8 mouse cellular contexts compared by ENCODE assay signal in genomic region chr2:92491950-92492501, GRCm38 (mm10). TPM values are rescaled to one million over a fixed set of nuclear protein-coding genes. Genes with fewer than 3 reads are reported as not detected.
DNase-seq lines count a peak whose midpoint lies in the region; ATAC-seq lines count a peak whose summit lies in the region.

No protein-coding gene starts in this region.

- peaks cover 29% of the 10 kb centered on the region for H3K4me1 ChIP-seq in hindbrain, embryonic 16.5 days (ENCODE audit: control insufficient read depth, insufficient read depth, low read depth, low read length)
- peaks cover 17% of the 10 kb centered on the region for H3K4me1 ChIP-seq in hindbrain, embryonic 14.5 days (replicated peaks; ENCODE audit: control insufficient read depth, insufficient read depth, low read length)
- H3K4me1 ChIP-seq in lung, embryonic 15.5 days: peaks cover 27% of the 10 kb centered on the region

- H3K36me3 ChIP-seq in hindbrain, embryonic 16.5 days (ENCODE audit: control insufficient read depth, insufficient read depth, low read length): no peaks in the 10 kb centered on the region
- H3K36me3 ChIP-seq in hindbrain, embryonic 14.5 days (replicated peaks; ENCODE audit: control insufficient read depth, insufficient read depth): no peaks in the 10 kb centered on the region
- H3K36me3 ChIP-seq in lung, embryonic 15.5 days: no peaks in the 10 kb centered on the region

- H3K9ac ChIP-seq in hindbrain, embryonic 16.5 days (ENCODE audit: low read depth, low read length): no peak overlapping the region
- H3K9ac ChIP-seq in hindbrain, embryonic 14.5 days: no peak overlapping the region
- no peak overlapping the region for H3K9ac ChIP-seq in lung, embryonic 15.5 days

- no peaks in the 10 kb centered on the region for H3K9me3 ChIP-seq in hindbrain, embryonic 16.5 days (ENCODE audit: control insufficient read depth, low read length)
- H3K9me3 ChIP-seq in hindbrain, embryonic 14.5 days (ENCODE audit: control insufficient read depth, low read length): no peaks in the 10 kb centered on the region
- H3K9me3 ChIP-seq in lung, embryonic 15.5 days: no peaks in the 10 kb centered on the region

- H3K27ac ChIP-seq in hindbrain, embryonic 16.5 days (ENCODE audit: low read depth, low read length): peak overlapping the region; percentile 23; the same call in 1 of the 2 replicates
- H3K27ac ChIP-seq in hindbrain, embryonic 14.5 days: no peak overlapping the region
- H3K27ac ChIP-seq in lung, embryonic 15.5 days: peak overlapping the region; percentile 22; the same call in 1 of the 2 replicates

- intact Hi-C loops in heart, postnatal 10 days (cut with DNase I): no loop called here

- no peak overlapping the region for H3K4me2 ChIP-seq in hindbrain, embryonic 16.5 days (ENCODE audit: low read length)
- no peak overlapping the region for H3K4me2 ChIP-seq in hindbrain, embryonic 14.5 days (replicated peaks)
- H3K4me2 ChIP-seq in lung, embryonic 15.5 days: no peak overlapping the region

- no peak for DNase-seq in hindbrain, embryonic 14.5 days (ENCODE audit: low spot score)
- peak; percentile 87 for DNase-seq in NIH3T3 (ENCODE audit: low read depth)
- DNase-seq in heart, postnatal 10 days: peak; percentile 61 to 62
- no peak for DNase-seq in spleen, postnatal 36 days (ENCODE audit: low spot score in 2 of 2)
- DNase-seq in spleen, adult 12 weeks (ENCODE audit: low spot score): no peak

- no peak overlapping the region for H3K4me3 ChIP-seq in hindbrain, embryonic 16.5 days (ENCODE audit: low read length)
- H3K4me3 ChIP-seq in hindbrain, embryonic 14.5 days (replicated peaks; ENCODE audit: low read length): no peak overlapping the region
- no peak overlapping the region for H3K4me3 ChIP-seq in lung, embryonic 15.5 days

- WGBS in hindbrain, embryonic 16.5 days: 56% methylated on average over 12 of the region's 12 CpGs
- WGBS in hindbrain, embryonic 14.5 days: 61% methylated on average over 12 of the region's 12 CpGs
- WGBS in lung, embryonic 15.5 days: 22% methylated on average over 12 of the region's 12 CpGs

- ATAC-seq in hindbrain, embryonic 16.5 days: no peak; the same call in 1 of the 2 replicates
- ATAC-seq in hindbrain, embryonic 14.5 days (ENCODE audit: low FRiP score): no peak
- ATAC-seq in lung, embryonic 15.5 days (ENCODE audit: borderline replicate concordance, extremely low read depth, low FRiP score, low TSS enrichment): peak; percentile 90
- no peak for ATAC-seq in granulocyte monocyte progenitor cell, adult 5-6 weeks (replicated peaks; ENCODE audit: poor library complexity, severe bottlenecking)

- H3K27me3 ChIP-seq in hindbrain, embryonic 16.5 days (replicated peaks; ENCODE audit: control insufficient read depth, insufficient read depth, low read length): no peaks in the 10 kb centered on the region
- H3K27me3 ChIP-seq in hindbrain, embryonic 14.5 days (ENCODE audit: control insufficient read depth, insufficient read depth, low read length): no peaks in the 10 kb centered on the region
- no peaks in the 10 kb centered on the region for H3K27me3 ChIP-seq in lung, embryonic 15.5 days

RNA-seq across cellular contexts. Expression of gene Slc35c1, which starts 31.7 kb away (rescaled TPM):
- polyA plus RNA-seq in hindbrain, embryonic 16.5 days (2015; fragmentation: Nextera tagmentation; extraction: Ambion mirVana): 18.9 and 20.7 TPM in 2 replicates
- 15.4 and 17.1 TPM in 2 replicates for polyA plus RNA-seq in hindbrain, embryonic 14.5 days (2014; fragmentation: Nextera tagmentation; extraction: Ambion mirVana)
- total RNA-seq in heart, postnatal 10 days (2021): 1 to 10 TPM; 6.7 to 6.9 TPM
- polyA plus RNA-seq in lung, embryonic 15.5 days (2015; fragmentation: Nextera tagmentation; extraction: Ambion mirVana): 15.6 and 16.7 TPM in 2 replicates
- total RNA-seq in granulocyte monocyte progenitor cell, adult 5-6 weeks (2014; fragmentation: Nextera tagmentation): 84.7 and 86.6 TPM in 2 replicates
- total RNA-seq in granulocyte monocyte progenitor cell, adult 5-6 weeks (2017): 23.4 and 23.8 TPM in 2 replicates

RNA-seq across cellular contexts. Expression of gene Cry2, which starts 58.2 kb away (rescaled TPM):
- 51.4 and 53.2 TPM in 2 replicates for polyA plus RNA-seq in hindbrain, embryonic 16.5 days (2015; fragmentation: Nextera tagmentation; extraction: Ambion mirVana)
- polyA plus RNA-seq in hindbrain, embryonic 14.5 days (2014; fragmentation: Nextera tagmentation; extraction: Ambion mirVana): 34.6 and 35.5 TPM in 2 replicates
- total RNA-seq in heart, postnatal 10 days (2021): 10 to 100 TPM; 25.6 to 30.9 TPM
- polyA plus RNA-seq in lung, embryonic 15.5 days (2015; fragmentation: Nextera tagmentation; extraction: Ambion mirVana): 23.6 and 25.7 TPM in 2 replicates
- 12.3 and 15.8 TPM in 2 replicates for total RNA-seq in granulocyte monocyte progenitor cell, adult 5-6 weeks (2014; fragmentation: Nextera tagmentation)
- total RNA-seq in granulocyte monocyte progenitor cell, adult 5-6 weeks (2017): 8.4 and 8.7 TPM in 2 replicates

Comparison
In these comparisons a context has a peak if more than half of its experiments do, and no peak if none do; other contexts are left out.
1. DNase-seq: peak in NIH3T3 (single experiment) and heart, postnatal 10 days (2 of 2); none in hindbrain, embryonic 14.5 days (single experiment), spleen, postnatal 36 days (0 of 2) and spleen, adult 12 weeks (single experiment).